Mouse (Mus musculus) left cerebral cortex, adult 2 months (tissue): ENCODE measurements around the gene Ccser1. TPM values are rescaled to one million over a fixed set of nuclear protein-coding genes. Genes with fewer than 3 reads are reported as not detected.

ENCODE experiments used
- DNase-seq, 2 experiments: peaks; one replicate each; pipeline ENCODE4 v3.0.0; 2021 to 2022; ENCODE audit warnings: low spot score in 2 of 2, mixed read lengths in 1 of 2; ENCODE audit errors: extremely low spot score in 1 of 2
- H3K27ac ChIP-seq: fragments of 200-600 bp; 2 replicates; pipeline ENCODE4 v1.8.1; 2022
- H3K4me3 ChIP-seq: fragments of 200-600 bp; 2 replicates; pipeline ENCODE4 v1.8.1; 2022
- CTCF ChIP-seq: fragments of 200-600 bp; IDR thresholded peaks from 2 replicates; pipeline ENCODE4 v1.8.1; 2022; ENCODE audit warnings: antibody characterized with exemption, mild to moderate bottlenecking, moderate library complexity
- intact Hi-C: fragments of 180-260 bp; cut with DNase I; formaldehyde crosslinking; loops from one replicate; pipeline ENCODE4 v1.15.1; 2025
- total RNA-seq, 2 experiments: library from RNA; stranded (reverse); gene quantifications; 2 replicates each; pipeline ENCODE4 v1.2.3; 2021

Ccser1 gene
- total RNA-seq, 2 experiments from 2014 or later: 34.2 to 36.0 TPM

DNA sequence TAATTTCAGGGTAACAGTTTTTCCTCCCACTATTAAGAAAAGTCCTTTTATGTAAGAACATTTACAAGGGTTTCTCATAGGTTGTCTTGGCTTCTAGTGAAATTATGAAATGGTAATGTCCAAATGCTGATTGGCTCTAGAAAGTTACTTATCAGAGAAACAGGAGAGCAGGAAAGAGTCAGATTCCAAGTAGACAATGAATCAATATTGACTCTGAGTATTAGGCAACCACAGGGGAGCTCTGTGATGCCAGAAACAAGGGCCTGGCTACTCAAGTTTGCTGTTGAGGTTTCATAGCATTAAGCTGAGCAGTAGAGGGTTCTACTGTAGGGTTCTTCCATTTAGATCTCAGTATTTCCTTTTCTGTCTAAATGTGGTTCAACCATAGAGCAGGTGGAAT, 481.3 kb downstream of the Ccser1 start:
- intact Hi-C loops: no loop called here
- Histone ChIP-seq H3K27ac (no peak overlapping the region), H3K4me3 (no peak overlapping the region)
- TF ChIP-seq CTCF: no peak
- no peak for DNase-seq

GRCm38 (mm10) chr6:61664572-61664971, 484.4 kb downstream of the Ccser1 start:
- intact Hi-C loops: no loop called here
- no peak for DNase-seq
- no peak overlapping the region for H3K27ac ChIP-seq

DNA sequence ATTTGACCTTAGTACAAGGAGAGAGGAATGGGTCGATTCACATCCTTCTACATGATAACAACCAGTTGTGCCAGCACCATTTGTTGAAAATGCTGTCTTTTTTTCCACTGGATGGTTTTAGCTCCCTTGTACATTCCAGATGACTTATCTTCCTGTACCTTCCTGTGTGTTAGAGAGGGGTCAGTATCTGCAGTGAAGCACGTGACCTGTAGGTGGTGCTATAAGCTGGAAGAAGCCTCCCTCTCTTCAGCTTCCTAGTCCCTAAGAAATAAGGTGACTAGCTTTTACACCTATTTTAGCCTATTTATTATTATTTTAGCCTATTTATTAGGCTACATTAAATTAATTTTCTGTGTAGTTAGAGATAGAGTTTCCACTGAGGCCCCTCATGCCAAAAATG, 506.9 kb downstream of the Ccser1 start:
- Histone ChIP-seq H3K4me3 (no peak overlapping the region), H3K27ac (no peak overlapping the region)
- peak in 1 of 2 experiments; percentile 9 for DNase-seq
- intact Hi-C loops: no loop called here
- TF ChIP-seq CTCF: peak; percentile 44

More at GRCm38 (mm10) chr6:61664572-61664971, 484.4 kb downstream of the Ccser1 start:
- H3K4me3 ChIP-seq: no peak overlapping the region
- TF ChIP-seq CTCF: no peak

GRCm38 (mm10) chr6:61703003-61703402, 522.9 kb downstream of the Ccser1 start:
- no peak for DNase-seq
- no peak for TF ChIP-seq CTCF
- H3K27ac ChIP-seq: no peak overlapping the region
- intact Hi-C loops: no loop called here
- no peak overlapping the region for H3K4me3 ChIP-seq

- Histone ChIP-seq H3K4me3 (no peak overlapping the region), H3K27ac (no peak overlapping the region)
- DNase-seq: no peak
- intact Hi-C loops: no loop called here
- TF ChIP-seq CTCF: no peak
These were observed 541.1 kb downstream of the Ccser1 start for GRCm38 (mm10) chr6:61721220-61721619.

DNA sequence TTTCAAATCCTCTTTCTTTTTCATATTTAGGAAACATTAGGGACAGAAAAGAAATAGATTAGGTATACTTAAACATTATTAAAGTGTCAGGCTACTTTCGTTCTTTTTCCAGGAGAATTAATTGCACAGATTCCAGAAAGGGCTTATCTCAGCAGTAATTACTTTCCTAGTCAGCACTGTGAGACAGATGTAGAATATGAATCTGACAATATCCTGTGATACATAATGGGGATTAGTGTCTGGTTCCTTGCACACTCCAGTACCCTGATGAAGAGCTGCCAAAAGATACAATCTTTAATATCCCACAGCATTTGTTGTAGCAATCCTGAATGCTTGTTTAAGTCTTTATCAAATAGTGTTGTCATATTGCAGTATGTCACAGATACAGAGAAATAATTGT, 548.9 kb downstream of the Ccser1 start:
- H3K27ac ChIP-seq: no peak overlapping the region
- H3K4me3 ChIP-seq: no peak overlapping the region
- no peak for DNase-seq
- no peak for TF ChIP-seq CTCF
- intact Hi-C loops: no loop called here

GRCm38 (mm10) chr6:61730088-61730880, 550.2 kb downstream of the Ccser1 start:
- no peak overlapping the region for H3K27ac ChIP-seq
- H3K4me3 ChIP-seq: no peak overlapping the region
- no peak for DNase-seq
- no peak for TF ChIP-seq CTCF
- intact Hi-C loops: no loop called here

- intact Hi-C loops: no loop called here
- Histone ChIP-seq H3K4me3 (no peak overlapping the region), H3K27ac (no peak overlapping the region)
- DNase-seq: no peak
- no peak for TF ChIP-seq CTCF
These were observed 566.2 kb downstream of the Ccser1 start for GRCm38 (mm10) chr6:61746346-61746745.

GRCm38 (mm10) chr6:61762135-61762534, 582.0 kb downstream of the Ccser1 start:
- intact Hi-C loops: no loop called here

DNA sequence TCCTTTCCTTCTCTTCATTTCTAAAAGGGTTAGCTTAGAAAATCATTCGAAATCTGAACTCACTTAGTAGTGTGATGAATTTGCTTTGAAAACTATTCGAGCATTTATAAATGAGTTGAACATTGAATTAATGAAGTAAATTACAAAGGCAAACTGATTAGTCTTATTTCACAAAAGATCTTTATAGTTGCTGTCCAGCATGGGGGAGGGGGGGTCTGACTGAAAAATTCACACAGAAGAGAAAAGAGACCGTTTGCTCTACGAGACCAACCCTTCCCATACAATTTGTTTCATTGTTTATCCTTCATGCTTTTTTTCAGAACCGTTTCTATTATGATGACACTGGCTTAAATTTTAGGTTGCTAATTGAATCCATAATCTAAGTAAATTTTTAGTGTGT, 583.3 kb downstream of the Ccser1 start:
- no peak overlapping the region for H3K27ac ChIP-seq
- DNase-seq: no peak
- no peak overlapping the region for H3K4me3 ChIP-seq
- no peak for TF ChIP-seq CTCF
- intact Hi-C loops: no loop called here

More at GRCm38 (mm10) chr6:61762135-61762534, 582.0 kb downstream of the Ccser1 start:
- Histone ChIP-seq H3K27ac (no peak overlapping the region), H3K4me3 (no peak overlapping the region)
- DNase-seq: no peak
- TF ChIP-seq CTCF: no peak

- no peak for DNase-seq
- H3K27ac ChIP-seq: no peak overlapping the region
These were observed 585.7 kb downstream of the Ccser1 start for GRCm38 (mm10) chr6:61765801-61766200.

GRCm38 (mm10) chr6:61767151-61767550, 587.0 kb downstream of the Ccser1 start:
- no peak for DNase-seq
- TF ChIP-seq CTCF: no peak
- no peak overlapping the region; the same call in 1 of the 2 replicates for H3K4me3 ChIP-seq
- intact Hi-C loops: no loop called here
- no peak overlapping the region for H3K27ac ChIP-seq

More at GRCm38 (mm10) chr6:61765801-61766200, 585.7 kb downstream of the Ccser1 start:
- intact Hi-C loops: no loop called here
- no peak for TF ChIP-seq CTCF
- no peak overlapping the region for H3K4me3 ChIP-seq

DNA sequence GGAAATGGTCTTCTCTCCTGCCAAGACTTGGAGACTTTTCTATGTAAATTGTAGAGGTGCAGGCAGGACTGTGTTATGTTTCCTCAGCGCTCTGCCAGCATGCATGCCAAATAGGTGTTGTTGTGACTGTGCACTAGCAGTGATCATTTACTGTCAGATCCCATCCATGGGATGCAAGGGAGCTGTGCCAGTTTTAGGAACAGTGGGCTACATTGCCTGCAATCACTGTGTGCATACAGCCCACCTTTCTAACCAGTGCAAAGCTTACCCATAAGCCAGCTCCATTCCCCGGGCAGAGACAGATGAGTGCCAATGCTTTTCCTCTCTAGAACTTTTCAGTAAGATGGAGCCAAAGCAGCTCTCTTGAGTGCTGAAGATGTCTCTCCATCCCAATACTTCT, 606.6 kb downstream of the Ccser1 start:
- Histone ChIP-seq H3K27ac (no peak overlapping the region), H3K4me3 (no peak overlapping the region)
- intact Hi-C loops: no loop called here
- no peak for DNase-seq
- no peak for TF ChIP-seq CTCF
